Mouse (Mus musculus): ENCODE results near the gene 1700012B07Rik. TPM values are rescaled to one million over a fixed set of nuclear protein-coding genes. Genes with fewer than 3 reads are reported as not detected.
A peak's percentile ranks its signal among the peaks of the same experiment; 100 is the strongest.

1700012B07Rik gene
- polyA plus RNA-seq, 1 experiment from 2014 or later = not detected

DNA sequence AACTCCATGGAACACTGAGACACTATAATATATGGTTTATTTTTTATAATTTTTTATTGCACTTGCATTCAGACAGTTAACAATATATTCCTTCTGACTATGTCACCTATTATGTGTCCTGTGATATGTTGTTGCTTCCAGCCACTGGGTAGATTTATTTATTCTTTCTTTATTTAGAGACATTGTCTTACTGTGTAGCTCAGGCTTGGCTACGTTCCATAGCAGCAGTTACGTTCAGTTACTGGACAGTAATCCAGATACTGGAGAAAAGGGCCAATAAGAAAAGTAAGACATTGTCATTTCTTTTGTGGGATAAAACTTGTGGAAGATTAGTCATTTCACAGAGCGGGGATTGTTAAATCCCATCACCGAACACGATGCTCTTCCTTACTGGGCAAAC is 2.5 kb upstream of the 1700012B07Rik start:
- Histone ChIP-seq H3K4me3 (ENCODE audit: low read depth, low read length) (no peak overlapping the region), H3K36me3 (ENCODE audit: insufficient read depth, low read length) (no peaks in the 10 kb centered on the region), H3K4me1 (ENCODE audit: insufficient read depth, low read depth, low read length) (no peaks in the 10 kb centered on the region), H3K4me2 (replicated peaks; ENCODE audit: low read depth, low read length) (no peak overlapping the region), H3K27me3 (replicated peaks; ENCODE audit: insufficient read depth, low read length) (no peaks in the 10 kb centered on the region), H3K27ac (ENCODE audit: low read length) (no peak overlapping the region), H3K9ac (replicated peaks; ENCODE audit: low read depth) (no peak overlapping the region), H3K9me3 (ENCODE audit: low read length) (no peaks in the 10 kb centered on the region)
- DNase-seq (ENCODE audit: low spot score) = no peak
- TF ChIP-seq EP300 (IDR thresholded peaks at IDR 0.05) (no peak), CTCF (IDR thresholded peaks at IDR 0.05) (no peak)
- ATAC-seq = no peak
- WGBS = 54% methylated on average over 5 of the region's 5 CpGs

DNA sequence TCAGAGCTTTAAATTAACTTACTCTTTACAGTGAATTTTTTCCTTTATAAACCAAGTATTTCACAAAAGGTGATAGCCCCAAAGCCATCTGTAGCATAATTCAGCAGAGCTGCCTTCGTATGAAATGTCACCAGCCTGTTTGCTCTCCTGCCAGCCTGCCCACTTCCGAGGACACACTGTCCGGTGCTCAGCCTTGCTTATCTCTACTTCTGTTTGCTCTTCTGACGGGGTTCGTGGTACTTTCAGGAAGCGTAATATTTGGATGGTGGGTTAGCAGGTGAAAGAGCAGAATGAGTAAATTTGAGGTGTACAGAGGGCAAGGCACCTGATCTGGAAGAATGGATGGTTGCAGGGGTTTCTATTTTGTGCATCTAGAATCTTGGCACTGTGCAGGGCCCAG is 5.6 kb downstream of the 1700012B07Rik start:
- DNase-seq (ENCODE audit: low spot score) = no peak
- no peak overlapping the region for H3K9ac ChIP-seq (replicated peaks; ENCODE audit: low read depth)
- H3K9me3 ChIP-seq (ENCODE audit: low read length) = no peaks in the 10 kb centered on the region
- WGBS = 28% methylated on average over 6 of the region's 6 CpGs
- no peak overlapping the region for H3K27ac ChIP-seq (ENCODE audit: low read length)
- H3K27me3 ChIP-seq (replicated peaks; ENCODE audit: insufficient read depth, low read length) = no peaks in the 10 kb centered on the region
- H3K4me2 ChIP-seq (replicated peaks; ENCODE audit: low read depth, low read length) = no peak overlapping the region
- no peaks in the 10 kb centered on the region for H3K36me3 ChIP-seq (ENCODE audit: insufficient read depth, low read length)
- H3K4me1 ChIP-seq (ENCODE audit: insufficient read depth, low read depth, low read length) = no peaks in the 10 kb centered on the region
- H3K4me3 ChIP-seq (ENCODE audit: low read depth, low read length) = no peak overlapping the region
- no peak for TF ChIP-seq EP300 (IDR thresholded peaks at IDR 0.05)
- no peak for ATAC-seq

DNA sequence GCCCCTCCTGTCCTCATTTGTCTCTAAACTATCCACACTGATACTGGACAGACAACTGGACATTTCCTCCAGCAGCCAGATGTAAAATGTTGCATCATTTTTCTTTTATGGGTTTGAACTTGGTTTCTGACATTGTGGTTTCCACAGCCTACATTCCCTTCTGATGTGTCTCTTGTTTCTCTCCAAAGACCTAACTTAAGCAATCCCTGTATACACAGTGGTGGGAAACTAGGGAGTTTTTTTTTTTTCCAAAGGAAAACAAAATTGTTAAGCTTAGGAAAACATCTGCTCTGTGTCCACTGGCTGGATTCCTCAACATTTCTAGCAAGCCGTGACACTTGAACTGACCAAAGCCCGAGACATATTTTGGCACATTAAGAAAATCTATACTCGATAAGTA is 10.4 kb downstream of the 1700012B07Rik start:
- H3K4me1 ChIP-seq (ENCODE audit: insufficient read depth, low read depth, low read length) = no peaks in the 10 kb centered on the region
- no peak overlapping the region for H3K4me3 ChIP-seq (ENCODE audit: low read depth, low read length)
- 65% methylated on average over 3 of the region's 3 CpGs for WGBS
- no peak overlapping the region for H3K9ac ChIP-seq (replicated peaks; ENCODE audit: low read depth)
- H3K9me3 ChIP-seq (ENCODE audit: low read length) = no peaks in the 10 kb centered on the region
- H3K4me2 ChIP-seq (replicated peaks; ENCODE audit: low read depth, low read length) = no peak overlapping the region
- H3K27me3 ChIP-seq (replicated peaks; ENCODE audit: insufficient read depth, low read length) = no peaks in the 10 kb centered on the region
- ATAC-seq = peak; percentile 92
- no peaks in the 10 kb centered on the region for H3K36me3 ChIP-seq (ENCODE audit: insufficient read depth, low read length)
- TF ChIP-seq EP300 (IDR thresholded peaks at IDR 0.05) (peak; percentile 75), CTCF (IDR thresholded peaks at IDR 0.05) (no peak)
- H3K27ac ChIP-seq (ENCODE audit: low read length) = peak overlapping the region; percentile 40
- DNase-seq (ENCODE audit: low spot score) = peak; percentile 91

DNA sequence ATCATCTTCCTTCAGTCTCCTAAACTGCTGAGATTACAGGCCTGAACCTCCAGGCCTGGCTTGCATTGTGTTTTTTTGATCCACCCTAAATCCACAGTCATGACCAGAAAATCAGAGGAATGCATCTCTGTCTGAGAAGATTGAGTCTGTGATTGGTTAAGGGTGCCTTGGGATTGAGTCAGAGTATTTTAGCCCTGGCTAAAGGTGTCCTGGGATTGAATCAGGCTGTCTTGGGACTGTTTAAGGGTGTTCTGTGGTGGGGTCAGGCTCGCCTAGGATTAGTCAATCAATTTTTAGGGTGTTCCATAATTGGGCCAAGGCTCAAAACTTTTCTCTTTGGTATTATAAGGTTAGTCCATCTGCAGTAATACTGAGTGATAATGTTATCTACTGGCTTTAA is 10.9 kb downstream of the 1700012B07Rik start:
- Histone ChIP-seq H3K9me3 (ENCODE audit: low read length) (no peaks in the 10 kb centered on the region), H3K27me3 (replicated peaks; ENCODE audit: insufficient read depth, low read length) (no peaks in the 10 kb centered on the region), H3K27ac (ENCODE audit: low read length) (peak overlapping the region; percentile 40), H3K4me1 (ENCODE audit: insufficient read depth, low read depth, low read length) (no peaks in the 10 kb centered on the region), H3K4me3 (ENCODE audit: low read depth, low read length) (no peak overlapping the region), H3K4me2 (replicated peaks; ENCODE audit: low read depth, low read length) (no peak overlapping the region), H3K36me3 (ENCODE audit: insufficient read depth, low read length) (no peaks in the 10 kb centered on the region), H3K9ac (replicated peaks; ENCODE audit: low read depth) (no peak overlapping the region)
- DNase-seq (ENCODE audit: low spot score) = peak; percentile 87
- ATAC-seq = peak; percentile 92
- TF ChIP-seq EP300 (IDR thresholded peaks at IDR 0.05) (no peak), CTCF (IDR thresholded peaks at IDR 0.05) (no peak)
- WGBS = 65% methylated on average over 1 of the region's 1 CpGs

DNA sequence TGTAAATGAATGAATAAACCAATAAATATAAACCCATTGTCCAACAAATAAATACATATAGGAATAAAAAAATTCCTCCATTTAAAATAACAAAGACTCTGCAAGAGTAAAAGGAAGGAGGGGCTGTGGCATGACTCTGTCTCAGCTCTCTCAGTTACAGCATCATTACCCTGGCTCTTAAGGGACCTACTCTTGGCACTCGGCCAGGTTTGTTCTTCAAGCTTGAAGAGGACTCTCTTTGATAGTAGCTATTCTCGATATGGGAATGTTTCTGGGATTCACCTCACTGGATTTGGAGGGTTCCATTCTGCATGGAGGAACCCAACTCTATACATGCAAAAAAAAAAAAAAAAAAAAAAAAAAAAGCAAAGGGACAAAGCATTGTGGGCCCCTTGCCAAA is 16.1 kb downstream of the 1700012B07Rik start:
- DNase-seq (ENCODE audit: low spot score) (peak; percentile 45), ATAC-seq (no peak)
- no peaks in the 10 kb centered on the region for H3K36me3 ChIP-seq (ENCODE audit: insufficient read depth, low read length)
- no peak overlapping the region for H3K27ac ChIP-seq (ENCODE audit: low read length)
- H3K4me1 ChIP-seq (ENCODE audit: insufficient read depth, low read depth, low read length) = no peaks in the 10 kb centered on the region
- H3K9ac ChIP-seq (replicated peaks; ENCODE audit: low read depth) = no peak overlapping the region
- no peaks in the 10 kb centered on the region for H3K27me3 ChIP-seq (replicated peaks; ENCODE audit: insufficient read depth, low read length)
- no peak overlapping the region for H3K4me2 ChIP-seq (replicated peaks; ENCODE audit: low read depth, low read length)
- no peaks in the 10 kb centered on the region for H3K9me3 ChIP-seq (ENCODE audit: low read length)
- H3K4me3 ChIP-seq (ENCODE audit: low read depth, low read length) = no peak overlapping the region
- TF ChIP-seq CTCF (IDR thresholded peaks at IDR 0.05) (no peak), EP300 (IDR thresholded peaks at IDR 0.05) (no peak)
- WGBS = 32% methylated on average over 2 of the region's 2 CpGs

DNA sequence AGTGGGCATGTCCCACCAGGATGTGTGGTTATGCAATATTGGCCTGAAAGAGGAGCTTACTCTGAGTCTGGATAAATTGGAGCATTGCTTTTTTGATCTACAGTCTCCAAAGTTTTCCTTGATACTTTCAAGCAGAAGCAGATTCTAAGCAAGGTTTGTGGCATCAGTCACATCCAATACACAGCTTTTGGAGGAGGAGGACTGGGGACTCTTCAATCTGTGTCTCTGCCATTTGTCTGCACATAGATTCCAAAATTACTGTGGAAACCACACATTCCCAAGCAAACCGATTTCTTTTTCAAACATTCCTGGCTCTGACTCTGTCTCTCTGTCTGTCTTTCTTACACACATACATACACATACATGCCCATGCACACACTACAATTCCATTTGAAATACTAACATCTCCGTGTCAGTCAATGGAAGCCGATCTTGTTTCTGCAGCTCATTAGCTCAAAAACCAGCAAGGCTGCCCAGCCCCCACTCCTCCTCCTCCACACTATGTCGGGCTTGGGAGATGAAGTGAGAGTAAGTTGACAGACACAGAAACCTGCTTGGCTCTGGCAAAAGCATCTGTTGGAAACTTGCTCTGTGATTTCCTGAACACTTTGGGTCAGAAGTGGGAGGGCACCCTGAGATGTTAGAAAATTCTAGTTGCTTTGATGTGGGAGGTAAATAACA is 18.5 kb downstream of the 1700012B07Rik start:
- ATAC-seq = no peak
- H3K9ac ChIP-seq (replicated peaks; ENCODE audit: low read depth) = no peak overlapping the region
- no peaks in the 10 kb centered on the region for H3K36me3 ChIP-seq (ENCODE audit: insufficient read depth, low read length)
- WGBS = 33% methylated on average over 4 of the region's 4 CpGs
- H3K4me2 ChIP-seq (replicated peaks; ENCODE audit: low read depth, low read length) = no peak overlapping the region
- TF ChIP-seq EP300 (IDR thresholded peaks at IDR 0.05) = no peak
- no peak for TF ChIP-seq CTCF (IDR thresholded peaks at IDR 0.05)
- peak; percentile 24 for DNase-seq (ENCODE audit: low spot score)
- H3K9me3 ChIP-seq (ENCODE audit: low read length) = no peaks in the 10 kb centered on the region
- H3K4me3 ChIP-seq (ENCODE audit: low read depth, low read length) = no peak overlapping the region
- no peak overlapping the region for H3K27ac ChIP-seq (ENCODE audit: low read length)
- H3K27me3 ChIP-seq (replicated peaks; ENCODE audit: insufficient read depth, low read length) = no peaks in the 10 kb centered on the region
- H3K4me1 ChIP-seq (ENCODE audit: insufficient read depth, low read depth, low read length) = no peaks in the 10 kb centered on the region

DNA sequence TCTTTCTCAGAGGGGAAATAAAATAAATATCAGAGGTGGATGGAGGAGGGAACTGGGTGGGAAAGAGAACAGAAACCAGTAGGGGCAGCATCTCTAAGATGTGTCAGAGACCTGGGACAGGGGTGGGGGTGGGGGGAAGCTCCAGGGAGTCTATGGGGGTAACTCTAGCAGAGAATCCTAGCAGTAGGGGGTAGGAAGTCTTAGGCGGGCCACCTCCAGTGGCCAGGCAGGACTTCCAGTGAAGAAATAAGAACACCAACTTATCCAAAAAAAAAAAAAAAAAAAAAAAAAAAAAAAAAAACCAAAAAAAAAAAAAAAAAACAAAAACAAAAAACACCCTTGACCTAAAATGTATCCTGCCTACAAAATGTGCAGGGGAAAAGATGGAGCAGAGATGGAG is 26.3 kb downstream of the 1700012B07Rik start:
- H3K9me3 ChIP-seq (ENCODE audit: low read length) = no peaks in the 10 kb centered on the region
- H3K4me3 ChIP-seq (ENCODE audit: low read depth, low read length) = no peak overlapping the region
- H3K36me3 ChIP-seq (ENCODE audit: insufficient read depth, low read length) = no peaks in the 10 kb centered on the region
- WGBS = 81% methylated on average over 1 of the region's 1 CpGs
- no peak for TF ChIP-seq EP300 (IDR thresholded peaks at IDR 0.05)
- no peak overlapping the region for H3K27ac ChIP-seq (ENCODE audit: low read length)
- no peak overlapping the region for H3K9ac ChIP-seq (replicated peaks; ENCODE audit: low read depth)
- no peaks in the 10 kb centered on the region for H3K4me1 ChIP-seq (ENCODE audit: insufficient read depth, low read depth, low read length)
- no peaks in the 10 kb centered on the region for H3K27me3 ChIP-seq (replicated peaks; ENCODE audit: insufficient read depth, low read length)
- H3K4me2 ChIP-seq (replicated peaks; ENCODE audit: low read depth, low read length) = no peak overlapping the region
- ATAC-seq (no peak), DNase-seq (ENCODE audit: low spot score) (no peak)

All from lung, postnatal 0 days (tissue).